Mouse (Mus musculus) lung, adult 2 months (tissue): ENCODE measurements around the gene Siae. TPM values are rescaled to one million over a fixed set of nuclear protein-coding genes. Genes with fewer than 3 reads are reported as not detected.

ENCODE experiments used
- DNase-seq: peaks from one replicate; pipeline ENCODE4 v3.0.0; 2022
- H3K4me1 ChIP-seq: fragments of 200-500 bp; 2 replicates; pipeline ENCODE4 v1.6.1; 2011; ENCODE audit warnings: low read length; ENCODE audit not compliant: control insufficient read depth, insufficient read depth
- H3K4me3 ChIP-seq: fragments of 200-500 bp; replicated peaks from 2 replicates; pipeline ENCODE3; 2011; ENCODE audit warnings: low read depth, mild to moderate bottlenecking, control low read depth, low read length; ENCODE audit errors: extremely low read depth
- CTCF ChIP-seq: fragments of 200-500 bp; IDR thresholded peaks from 2 replicates; pipeline ENCODE4 v1.5.1; 2011; ENCODE audit warnings: mild to moderate bottlenecking, low read length, control low read depth; ENCODE audit not compliant: insufficient read depth
- POLR2A ChIP-seq: fragments of 200-500 bp; IDR thresholded peaks from 2 replicates; pipeline ENCODE4 v1.6.1; 2011; ENCODE audit warnings: low read depth, mild to moderate bottlenecking, control low read depth, low read length, borderline replicate concordance; ENCODE audit errors: extremely low read depth
- WGBS: fragments of 180-500 bp; shearing (Covaris S2); methylation state at CpG from one replicate; pipeline ENCODE4 v1.1.7; 2018; 5-methylcytosine and 5-hydroxymethylcytosine counted together
- polyA plus RNA-seq: library from polyadenylated mRNA; depleted of rRNA; stranded (reverse); fragments of >200 nt; gene quantifications from 2 replicates; pipeline ENCODE4 v1.2.3, GENCODE M21; 2012

Gene Siae
- polyA plus RNA-seq, 1 experiment, result 9.3 TPM

- H3K4me1 ChIP-seq, result peaks cover 3% of the 10 kb centered on the region; the same call in 1 of the 2 replicates
- no peak for DNase-seq
Measured at GRCm38 (mm10) chr9:37550435-37550834, 5.1 kb upstream of the Siae start.

GRCm38 (mm10) chr9:37551751-37552531, 3.6 kb upstream of the Siae start:
- TF ChIP-seq CTCF, result no peak
- TF ChIP-seq POLR2A, result no peak
- Histone ChIP-seq H3K4me1 (peaks cover 3% of the 10 kb centered on the region; the same call in 1 of the 2 replicates), H3K4me3 (peak overlapping the region; percentile 48)
- no peak for DNase-seq
- WGBS, result 2% methylated on average over 23 of the region's 23 CpGs

More at GRCm38 (mm10) chr9:37550435-37550834, 5.1 kb upstream of the Siae start:
- 74% methylated on average over 1 of the region's 1 CpGs for WGBS
- no peak overlapping the region for H3K4me3 ChIP-seq
- TF ChIP-seq CTCF (no peak), POLR2A (no peak)

- peak; percentile 75 for DNase-seq
- Histone ChIP-seq H3K4me1 (peaks cover 3% of the 10 kb centered on the region; the same call in 1 of the 2 replicates), H3K4me3 (peak within 1 kb of the TSS; percentile 48)
- WGBS, result 5% methylated on average over 31 of the region's 31 CpGs
- TF ChIP-seq POLR2A (no peak), CTCF (no peak)
Measured at GRCm38 (mm10) chr9:37552536-37553293, 2.8 kb upstream of the Siae start, which contains the start of gene Nrgn. Nrgn (minus strand) TSS chr9:37552904.

- no peak for DNase-seq
- H3K4me1 ChIP-seq, result peaks cover 3% of the 10 kb centered on the region; the same call in 1 of the 2 replicates
- WGBS, result 73% methylated on average over 1 of the region's 1 CpGs
- TF ChIP-seq CTCF (no peak), POLR2A (no peak)
- H3K4me3 ChIP-seq, result no peak overlapping the region
Measured at GRCm38 (mm10) chr9:37554279-37554678, 1.2 kb upstream of the Siae start.

- Histone ChIP-seq H3K4me3 (no peak overlapping the region), H3K4me1 (peaks cover 3% of the 10 kb centered on the region; the same call in 1 of the 2 replicates)
- TF ChIP-seq CTCF, result no peak
- no peak for TF ChIP-seq POLR2A
- no peak for DNase-seq
- WGBS, result 67% methylated on average over 3 of the region's 3 CpGs
Measured at GRCm38 (mm10) chr9:37556366-37556765, 868 bp downstream of the Siae start.

GRCm38 (mm10) chr9:37560617-37561016, 5.1 kb downstream of the Siae start:
- no peak overlapping the region for H3K4me3 ChIP-seq
- WGBS, result 86% methylated on average over 2 of the region's 2 CpGs
- DNase-seq, result no peak
- TF ChIP-seq CTCF (no peak), POLR2A (no peak)
- H3K4me1 ChIP-seq, result no peaks in the 10 kb centered on the region

- TF ChIP-seq POLR2A, result no peak
- no peak for TF ChIP-seq CTCF
- no peak for DNase-seq
- peaks cover 8% of the 10 kb centered on the region; the same call in 1 of the 2 replicates for H3K4me1 ChIP-seq
- WGBS, result 69% methylated on average over 1 of the region's 1 CpGs
- H3K4me3 ChIP-seq, result no peak overlapping the region
Measured at GRCm38 (mm10) chr9:37563805-37564204, 8.3 kb downstream of the Siae start.

GRCm38 (mm10) chr9:37567019-37567418, 11.5 kb downstream of the Siae start:
- WGBS, result 97% methylated on average over 2 of the region's 2 CpGs
- DNase-seq, result no peak
- Histone ChIP-seq H3K4me3 (no peak overlapping the region), H3K4me1 (peaks cover 10% of the 10 kb centered on the region; the same call in 1 of the 2 replicates)
- TF ChIP-seq CTCF (no peak), POLR2A (no peak)

- WGBS, result 38% methylated on average over 5 of the region's 5 CpGs
- no peak for TF ChIP-seq POLR2A
- TF ChIP-seq CTCF, result no peak
- H3K4me3 ChIP-seq, result no peak overlapping the region
- no peak for DNase-seq
- H3K4me1 ChIP-seq, result peaks cover 10% of the 10 kb centered on the region; the same call in 1 of the 2 replicates
Measured at GRCm38 (mm10) chr9:37567454-37567853, 12.0 kb downstream of the Siae start.
